Mouse (Mus musculus): ENCODE measurements around the gene Cript. TPM values are rescaled to one million over a fixed set of nuclear protein-coding genes. Genes with fewer than 3 reads are reported as not detected.
"Not testable (repeated sequence)": the region's sequence is repeated elsewhere in the genome, so short reads cannot be mapped to it uniquely, and the experiment has no call there.

Cript gene
- polyA plus RNA-seq, 1 experiment from 2014 or later = 209 TPM

- H3K27ac ChIP-seq (ENCODE audit: low read length) = no peak overlapping the region
- WGBS = 87% methylated on average over 5 of the region's 5 CpGs
- no peak for ATAC-seq
- no peak overlapping the region for H3K4me3 ChIP-seq (ENCODE audit: low read depth, low read length)
- no peaks in the 10 kb centered on the region for H3K36me3 ChIP-seq (ENCODE audit: control insufficient read depth, insufficient read depth, low read length)
- H3K4me1 ChIP-seq (ENCODE audit: control insufficient read depth, insufficient read depth, low read length) = no peaks in the 10 kb centered on the region
- H3K27me3 ChIP-seq (ENCODE audit: control insufficient read depth, insufficient read depth, low read depth, low read length) = no peaks in the 10 kb centered on the region
- no peaks in the 10 kb centered on the region for H3K9me3 ChIP-seq (replicated peaks; ENCODE audit: control insufficient read depth, low read length, poor library complexity, severe bottlenecking)
- no peak overlapping the region for H3K9ac ChIP-seq (ENCODE audit: low read depth, low read length)
- H3K4me2 ChIP-seq (ENCODE audit: low read length) = no peak overlapping the region
Observed at GRCm38 (mm10) chr17:87072766-87073440, 47.6 kb downstream of the Cript start.

- Histone ChIP-seq H3K4me2 (ENCODE audit: low read length) (no peak overlapping the region), H3K4me3 (ENCODE audit: low read depth, low read length) (no peak overlapping the region), H3K27me3 (ENCODE audit: control insufficient read depth, insufficient read depth, low read depth, low read length) (no peaks in the 10 kb centered on the region), H3K36me3 (ENCODE audit: control insufficient read depth, insufficient read depth, low read length) (no peaks in the 10 kb centered on the region), H3K4me1 (ENCODE audit: control insufficient read depth, insufficient read depth, low read length) (no peaks in the 10 kb centered on the region), H3K9ac (ENCODE audit: low read depth, low read length) (no peak overlapping the region), H3K9me3 (replicated peaks; ENCODE audit: control insufficient read depth, low read length, poor library complexity, severe bottlenecking) (no peaks in the 10 kb centered on the region), H3K27ac (ENCODE audit: low read length) (no peak overlapping the region)
- ATAC-seq = no peak
Observed at GRCm38 (mm10) chr17:87073470-87073869, 48.1 kb downstream of the Cript start.

DNA sequence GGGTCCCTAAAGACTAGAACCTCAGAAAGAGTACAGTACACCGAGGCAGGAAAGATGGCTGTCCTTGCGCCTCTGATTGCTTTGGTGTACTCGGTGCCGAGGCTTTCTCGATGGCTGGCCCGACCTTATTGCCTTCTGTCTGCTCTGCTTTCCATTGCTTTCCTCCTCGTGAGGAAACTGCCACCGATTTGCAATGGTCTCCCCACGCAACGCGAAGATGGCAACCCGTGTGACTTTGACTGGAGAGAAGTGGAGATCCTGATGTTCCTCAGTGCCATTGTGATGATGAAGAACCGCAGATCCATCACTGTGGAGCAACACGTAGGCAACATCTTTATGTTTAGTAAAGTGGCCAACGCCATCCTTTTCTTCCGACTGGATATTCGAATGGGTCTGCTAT lies 52.9 kb downstream of the Cript start:
- H3K4me3 ChIP-seq (ENCODE audit: low read depth, low read length); H3K4me1 ChIP-seq (ENCODE audit: control insufficient read depth, insufficient read depth, low read length); H3K27me3 ChIP-seq (ENCODE audit: control insufficient read depth, insufficient read depth, low read depth, low read length); H3K27ac ChIP-seq (ENCODE audit: low read length); H3K9me3 ChIP-seq (replicated peaks; ENCODE audit: control insufficient read depth, low read length, poor library complexity, severe bottlenecking); H3K36me3 ChIP-seq (ENCODE audit: control insufficient read depth, insufficient read depth, low read length); H3K9ac ChIP-seq (ENCODE audit: low read depth, low read length); ATAC-seq; H3K4me2 ChIP-seq (ENCODE audit: low read length): not testable (repeated sequence)
- WGBS = 96% methylated on average over 15 of the region's 17 CpGs

- ATAC-seq = no peak
- Histone ChIP-seq H3K9ac (ENCODE audit: low read depth, low read length) (no peak overlapping the region), H3K27me3 (ENCODE audit: control insufficient read depth, insufficient read depth, low read depth, low read length) (no peaks in the 10 kb centered on the region), H3K36me3 (ENCODE audit: control insufficient read depth, insufficient read depth, low read length) (no peaks in the 10 kb centered on the region), H3K9me3 (replicated peaks; ENCODE audit: control insufficient read depth, low read length, poor library complexity, severe bottlenecking) (no peaks in the 10 kb centered on the region), H3K27ac (ENCODE audit: low read length) (no peak overlapping the region), H3K4me1 (ENCODE audit: control insufficient read depth, insufficient read depth, low read length) (no peaks in the 10 kb centered on the region), H3K4me3 (ENCODE audit: low read depth, low read length) (no peak overlapping the region), H3K4me2 (ENCODE audit: low read length) (no peak overlapping the region)
- WGBS = 86% methylated on average over 7 of the region's 7 CpGs
Observed at GRCm38 (mm10) chr17:87080724-87081123, 55.4 kb downstream of the Cript start.

DNA sequence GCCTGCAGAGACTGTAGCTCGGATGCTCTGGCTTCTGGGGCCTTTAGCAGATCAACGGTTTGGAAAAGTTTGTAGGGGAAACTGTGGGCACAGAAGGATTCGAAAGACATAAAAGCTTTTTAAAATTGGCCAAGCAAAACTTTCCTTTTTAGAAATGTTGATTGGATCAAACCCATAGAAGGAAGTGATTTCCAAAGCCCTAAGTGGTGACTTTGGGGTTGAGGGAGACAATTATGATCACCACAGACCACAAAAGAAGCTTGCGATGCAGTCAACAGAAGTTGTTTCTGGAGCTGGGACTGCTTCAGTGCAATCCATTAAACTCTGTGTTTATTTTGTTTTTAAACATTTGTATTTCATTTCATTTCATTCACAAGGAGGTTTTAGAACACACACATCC lies 57.2 kb downstream of the Cript start:
- no peak overlapping the region for H3K27ac ChIP-seq (ENCODE audit: low read length)
- no peaks in the 10 kb centered on the region for H3K27me3 ChIP-seq (ENCODE audit: control insufficient read depth, insufficient read depth, low read depth, low read length)

GRCm38 (mm10) chr17:87083671-87084070 lies 58.3 kb downstream of the Cript start:
- Histone ChIP-seq H3K9ac (ENCODE audit: low read depth, low read length) (no peak overlapping the region), H3K27me3 (ENCODE audit: control insufficient read depth, insufficient read depth, low read depth, low read length) (no peaks in the 10 kb centered on the region), H3K9me3 (replicated peaks; ENCODE audit: control insufficient read depth, low read length, poor library complexity, severe bottlenecking) (no peaks in the 10 kb centered on the region), H3K36me3 (ENCODE audit: control insufficient read depth, insufficient read depth, low read length) (no peaks in the 10 kb centered on the region), H3K4me2 (ENCODE audit: low read length) (no peak overlapping the region), H3K4me3 (ENCODE audit: low read depth, low read length) (no peak overlapping the region), H3K27ac (ENCODE audit: low read length) (no peak overlapping the region), H3K4me1 (ENCODE audit: control insufficient read depth, insufficient read depth, low read length) (no peaks in the 10 kb centered on the region)
- WGBS = 92% methylated on average over 5 of the region's 5 CpGs
- ATAC-seq = no peak

More for the DNA sequence above, 57.2 kb downstream of the Cript start:
- no peak overlapping the region for H3K4me3 ChIP-seq (ENCODE audit: low read depth, low read length)
- no peak for ATAC-seq
- H3K36me3 ChIP-seq (ENCODE audit: control insufficient read depth, insufficient read depth, low read length) = no peaks in the 10 kb centered on the region
- no peak overlapping the region for H3K9ac ChIP-seq (ENCODE audit: low read depth, low read length)
- no peaks in the 10 kb centered on the region for H3K9me3 ChIP-seq (replicated peaks; ENCODE audit: control insufficient read depth, low read length, poor library complexity, severe bottlenecking)
- H3K4me1 ChIP-seq (ENCODE audit: control insufficient read depth, insufficient read depth, low read length) = no peaks in the 10 kb centered on the region
- 78% methylated on average over 4 of the region's 4 CpGs for WGBS
- H3K4me2 ChIP-seq (ENCODE audit: low read length) = no peak overlapping the region

Other genes with a start within 250 kb of the Cript start
- not detected in 2 replicates for gene Tmem247, start 108.2 kb upstream of the Cript start, polyA plus RNA-seq (2015; fragmentation: Nextera tagmentation; extraction: Ambion mirVana)
- gene Atp6v1e2, start 77.7 kb upstream of the Cript start, polyA plus RNA-seq (2015; fragmentation: Nextera tagmentation; extraction: Ambion mirVana) = 0.29 TPM in 1 of 2 replicates, not detected in the other
- 5.3 and 6.0 TPM in 2 replicates for gene Rhoq, start 62.5 kb upstream of the Cript start, polyA plus RNA-seq (2015; fragmentation: Nextera tagmentation; extraction: Ambion mirVana)
- gene Pigf, start 144 bp upstream of the Cript start, polyA plus RNA-seq (2015; fragmentation: Nextera tagmentation; extraction: Ambion mirVana) = 30.9 and 32.7 TPM in 2 replicates
- 14.4 and 14.5 TPM in 2 replicates for gene Socs5, start 82.1 kb downstream of the Cript start, polyA plus RNA-seq (2015; fragmentation: Nextera tagmentation; extraction: Ambion mirVana)
- gene Mcfd2, start 240.4 kb downstream of the Cript start, polyA plus RNA-seq (2015; fragmentation: Nextera tagmentation; extraction: Ambion mirVana) = 44.6 and 48.1 TPM in 2 replicates

All from midbrain, embryonic 16.5 days (tissue).